22 mouse cellular contexts compared by ENCODE assay signal in genomic region chr16:10351050-10351636, GRCm38 (mm10). TPM values are rescaled to one million over a fixed set of nuclear protein-coding genes. Genes with fewer than 3 reads are reported as not detected.
DNase-seq lines count a peak whose midpoint lies in the region; ATAC-seq and TF ChIP-seq lines count a peak whose summit lies in the region.
"Had no signal": no experiment of that assay in that cellular context is flagged by ENCODE, and none has a peak within 500 bp of the region (broad histone marks: within the 10 kb centered on the region; RNA-seq: fewer than 3 reads in every experiment).

No protein-coding gene starts in this region.

- H3K9me3 ChIP-seq in heart, postnatal 0 days (replicated peaks; ENCODE audit: control insufficient read depth, low read length) = no peaks in the 10 kb centered on the region
- no peaks in the 10 kb centered on the region for H3K9me3 ChIP-seq in lung, postnatal 0 days (ENCODE audit: low read length)
- H3K9me3 ChIP-seq in hindbrain, embryonic 11.5 days (ENCODE audit: control insufficient read depth, low read length) = no peaks in the 10 kb centered on the region
- H3K9me3 ChIP-seq in liver, postnatal 0 days (ENCODE audit: low read length) = no peaks in the 10 kb centered on the region
- H3K9me3 ChIP-seq: embryonic facial prominence, embryonic 10.5 days; hindbrain, embryonic 15.5 days; limb, embryonic 13.5 days; neural tube, embryonic 12.5 days; stomach, embryonic 15.5 days had no signal

- H3K4me1 ChIP-seq in heart, postnatal 0 days (ENCODE audit: control insufficient read depth, insufficient read depth) = peaks cover 37% of the 10 kb centered on the region
- 0 out of 2 replicates have a peak, but pooled peaks cover 9% of the 10 kb centered on the region for H3K4me1 ChIP-seq in lung, postnatal 0 days (ENCODE audit: insufficient read depth, low read depth, low read length)
- H3K4me1 ChIP-seq in hindbrain, embryonic 11.5 days (replicated peaks; ENCODE audit: control insufficient read depth, insufficient read depth, low read length) = no peaks in the 10 kb centered on the region
- H3K4me1 ChIP-seq in liver, postnatal 0 days (ENCODE audit: insufficient read depth) = no peaks in the 10 kb centered on the region
- H3K4me1 ChIP-seq: neural tube, embryonic 12.5 days had no signal

- peak overlapping the region; percentile 11; the same call in 1 of the 2 replicates for H3K4me2 ChIP-seq in heart, postnatal 0 days (ENCODE audit: low read depth, low read length)
- H3K4me2 ChIP-seq in lung, postnatal 0 days (replicated peaks; ENCODE audit: low read depth, low read length) = no peak overlapping the region
- no peak overlapping the region for H3K4me2 ChIP-seq in hindbrain, embryonic 11.5 days (replicated peaks; ENCODE audit: low read depth, low read length)
- no peak overlapping the region for H3K4me2 ChIP-seq in liver, postnatal 0 days (ENCODE audit: low read depth, low read length)
- H3K4me2 ChIP-seq: hindbrain, embryonic 15.5 days; limb, embryonic 13.5 days; neural tube, embryonic 12.5 days; stomach, embryonic 15.5 days had no signal

- 19% methylated on average over 9 of the region's 9 CpGs for WGBS in heart, postnatal 0 days
- 34% methylated on average over 9 of the region's 9 CpGs for WGBS in lung, postnatal 0 days
- WGBS in hindbrain, embryonic 11.5 days = 68% methylated on average over 9 of the region's 9 CpGs
- 58% methylated on average over 9 of the region's 9 CpGs for WGBS in liver, postnatal 0 days (ENCODE audit: insufficient replicate concordance)

- no peaks in the 10 kb centered on the region for H3K36me3 ChIP-seq in heart, postnatal 0 days (replicated peaks; ENCODE audit: control insufficient read depth, insufficient read depth, low read length)
- H3K36me3 ChIP-seq in lung, postnatal 0 days (ENCODE audit: insufficient read depth, low read length) = no peaks in the 10 kb centered on the region
- no peaks in the 10 kb centered on the region for H3K36me3 ChIP-seq in hindbrain, embryonic 11.5 days (ENCODE audit: control insufficient read depth, insufficient read depth, low read length)
- H3K36me3 ChIP-seq in liver, postnatal 0 days (replicated peaks; ENCODE audit: insufficient read depth, low read length) = no peaks in the 10 kb centered on the region
- H3K36me3 ChIP-seq: embryonic facial prominence, embryonic 10.5 days; hindbrain, embryonic 15.5 days; limb, embryonic 13.5 days; neural tube, embryonic 12.5 days; stomach, embryonic 15.5 days had no signal

- TF ChIP-seq EP300 in heart, postnatal 0 days (IDR thresholded peaks at IDR 0.05; ENCODE audit: low read depth) = peak; percentile 76
- peak; percentile 100 for TF ChIP-seq EP300 in lung, postnatal 0 days (IDR thresholded peaks at IDR 0.05)
- no peak for TF ChIP-seq EP300 in liver, postnatal 0 days (IDR thresholded peaks at IDR 0.05; ENCODE audit: low read depth)

- no peak for TF ChIP-seq CTCF in heart, postnatal 0 days (IDR thresholded peaks at IDR 0.05; ENCODE audit: low read depth)
- TF ChIP-seq CTCF in lung, postnatal 0 days (IDR thresholded peaks at IDR 0.05) = no peak; the same call in 1 of the 2 replicates
- TF ChIP-seq CTCF in liver, postnatal 0 days (IDR thresholded peaks at IDR 0.05; ENCODE audit: low read depth) = no peak

- no peaks in the 10 kb centered on the region for H3K27me3 ChIP-seq in heart, postnatal 0 days (ENCODE audit: control insufficient read depth, insufficient read depth, low read length)
- no peaks in the 10 kb centered on the region for H3K27me3 ChIP-seq in lung, postnatal 0 days (replicated peaks; ENCODE audit: insufficient read depth, low read length)
- H3K27me3 ChIP-seq in hindbrain, embryonic 11.5 days (ENCODE audit: control insufficient read depth, insufficient read depth, low read length) = no peaks in the 10 kb centered on the region
- no peaks in the 10 kb centered on the region for H3K27me3 ChIP-seq in liver, postnatal 0 days (ENCODE audit: insufficient read depth, low read length)
- H3K27me3 ChIP-seq: hindbrain, embryonic 15.5 days; limb, embryonic 13.5 days; stomach, embryonic 15.5 days had no signal

- peak; percentile 14 to 28 for DNase-seq in heart, adult 9 months (ENCODE audit: low spot score in 2 of 2)
- DNase-seq in heart, adult 8-10 months (ENCODE audit: low spot score) = no peak
- DNase-seq in heart, postnatal 0 days (ENCODE audit: low spot score) = peak; percentile 67
- DNase-seq in lung, postnatal 0 days (ENCODE audit: low spot score) = peak; percentile 92
- no peak for DNase-seq in hindbrain, embryonic 11.5 days (ENCODE audit: low spot score)
- DNase-seq in spleen, postnatal 10 days (ENCODE audit: low spot score in 2 of 2) = no peak
- DNase-seq in adipocyte (ENCODE audit: low spot score) = no peak
- DNase-seq in liver, postnatal 0 days = no peak
- DNase-seq: adrenal gland, postnatal 10 days; cerebellum, adult 11 months; cerebellum, postnatal 36 days; kidney, postnatal 14 days; spleen, adult 18-20 months had no signal

- H3K27ac ChIP-seq in heart, postnatal 0 days (ENCODE audit: low read depth) = peak overlapping the region; percentile 87
- H3K27ac ChIP-seq in lung, postnatal 0 days (ENCODE audit: low read length) = peak overlapping the region; percentile 89
- no peak overlapping the region for H3K27ac ChIP-seq in hindbrain, embryonic 11.5 days (ENCODE audit: low read depth, low read length)
- no peak overlapping the region for H3K27ac ChIP-seq in liver, postnatal 0 days (ENCODE audit: low read depth)
- H3K27ac ChIP-seq: embryonic facial prominence, embryonic 10.5 days; hindbrain, embryonic 15.5 days; limb, embryonic 13.5 days; liver, embryonic 14.5 days; neural tube, embryonic 12.5 days had no signal

- no peak overlapping the region for H3K9ac ChIP-seq in heart, postnatal 0 days (replicated peaks; ENCODE audit: low read depth, low read length)
- H3K9ac ChIP-seq in lung, postnatal 0 days (replicated peaks; ENCODE audit: low read depth) = no peak overlapping the region
- no peak overlapping the region for H3K9ac ChIP-seq in hindbrain, embryonic 11.5 days (ENCODE audit: low read depth, low read length)
- H3K9ac ChIP-seq in liver, postnatal 0 days (replicated peaks) = no peak overlapping the region
- H3K9ac ChIP-seq: hindbrain, embryonic 15.5 days; limb, embryonic 13.5 days; liver, embryonic 14.5 days; neural tube, embryonic 12.5 days; stomach, embryonic 15.5 days had no signal

- peak; percentile 75 for ATAC-seq in heart, postnatal 0 days (ENCODE audit: insufficient read depth, low read depth)
- peak; percentile 73 for ATAC-seq in lung, postnatal 0 days
- ATAC-seq in hindbrain, embryonic 11.5 days (ENCODE audit: low FRiP score) = no peak
- ATAC-seq in liver, postnatal 0 days = no peak
- ATAC-seq: forebrain, embryonic 14.5 days; intestine, postnatal 0 days had no signal

- H3K4me3 ChIP-seq in heart, postnatal 0 days (ENCODE audit: low read depth, low read length) = no peak overlapping the region
- no peak overlapping the region for H3K4me3 ChIP-seq in lung, postnatal 0 days (ENCODE audit: low read depth, low read length)
- no peak overlapping the region for H3K4me3 ChIP-seq in hindbrain, embryonic 11.5 days (ENCODE audit: low read depth, low read length)
- no peak overlapping the region for H3K4me3 ChIP-seq in liver, postnatal 0 days (ENCODE audit: low read depth, low read length)
- H3K4me3 ChIP-seq: embryonic facial prominence, embryonic 10.5 days; hindbrain, embryonic 15.5 days; limb, embryonic 13.5 days; neural tube, embryonic 12.5 days; stomach, embryonic 15.5 days had no signal

RNA-seq across cellular contexts. Expression of gene Emp2, which starts 37.4 kb away (rescaled TPM):
- 10 to 100 TPM; 32.6 to 40.9 (median 37.7) TPM for total RNA-seq in heart, adult 8-10 months (2022)
- total RNA-seq in heart, postnatal 0 days (2014; rRNA removed; ENCODE audit: low replicate concordance) = 43.4 and 56.7 TPM in 2 replicates
- 25.5 and 25.7 TPM in 2 replicates for polyA plus RNA-seq in heart, postnatal 0 days (2015; fragmentation: Nextera tagmentation; extraction: Ambion mirVana)
- polyA plus RNA-seq in lung, postnatal 0 days (2015; fragmentation: Nextera tagmentation; extraction: Ambion mirVana) = 584 and 640 TPM in 2 replicates
- 2.6 and 3.6 TPM in 2 replicates for polyA plus RNA-seq in hindbrain, embryonic 11.5 days (2014; fragmentation: Nextera tagmentation; extraction: Ambion mirVana)
- 1.2 and 1.5 TPM in 2 replicates for polyA plus RNA-seq in liver, postnatal 0 days (2015; fragmentation: Nextera tagmentation; extraction: Ambion mirVana)
- total RNA-seq: megakaryocyte-erythroid progenitor cell, adult 5-6 weeks had no signal

RNA-seq across cellular contexts. Expression of gene Tekt5, which starts 44.1 kb away (rescaled TPM):
- total RNA-seq in heart, adult 8-10 months (2022) = under 1 TPM in 1 of 4 experiments, not detected in 3; 0.22 TPM
- 4.7 TPM in 1 of 2 replicates, not detected in the other for total RNA-seq in heart, postnatal 0 days (2014; rRNA removed; ENCODE audit: low replicate concordance)
- polyA plus RNA-seq in heart, postnatal 0 days (2015; fragmentation: Nextera tagmentation; extraction: Ambion mirVana) = 0.26 and 0.45 TPM in 2 replicates
- 9.9 and 11.7 TPM in 2 replicates for polyA plus RNA-seq in lung, postnatal 0 days (2015; fragmentation: Nextera tagmentation; extraction: Ambion mirVana)
- polyA plus RNA-seq in hindbrain, embryonic 11.5 days (2014; fragmentation: Nextera tagmentation; extraction: Ambion mirVana) = 0.13 and 0.15 TPM in 2 replicates
- polyA plus RNA-seq in liver, postnatal 0 days (2015; fragmentation: Nextera tagmentation; extraction: Ambion mirVana) = 0.07 TPM in 1 of 2 replicates, not detected in the other
- total RNA-seq: megakaryocyte-erythroid progenitor cell, adult 5-6 weeks had no signal

Comparison
In these comparisons a context has a peak if more than half of its experiments do, and no peak if none do; other contexts are left out.
1. DNase-seq: peak in heart, adult 9 months (2 of 2), heart, postnatal 0 days (single experiment) and lung, postnatal 0 days (single experiment); none in heart, adult 8-10 months (single experiment), hindbrain, embryonic 11.5 days (single experiment), spleen, postnatal 10 days (0 of 2), adipocyte (single experiment) and liver, postnatal 0 days (single experiment).
2. ATAC-seq: peak in heart, postnatal 0 days (single experiment) and lung, postnatal 0 days (single experiment); none in hindbrain, embryonic 11.5 days (single experiment) and liver, postnatal 0 days (single experiment).
3. H3K27ac ChIP-seq: peak in heart, postnatal 0 days (single experiment) and lung, postnatal 0 days (single experiment); none in hindbrain, embryonic 11.5 days (single experiment) and liver, postnatal 0 days (single experiment).
4. RNA of gene Emp2, which starts 37.4 kb away (polyA plus RNA-seq): 584 to 640 TPM in lung, postnatal 0 days; 25.5 to 25.7 TPM in heart, postnatal 0 days, 2.6 to 3.6 TPM in hindbrain, embryonic 11.5 days and 1.2 to 1.5 TPM in liver, postnatal 0 days; every median in the first group is over 10 times any median in the second.